Mouse (Mus musculus) layer of hippocampus, adult 18-20 months (tissue): Measurements from ENCODE around the gene Ift81. TPM values are rescaled to one million over a fixed set of nuclear protein-coding genes. Genes with fewer than 3 reads are reported as not detected.

Experiments
- DNase-seq, 2 experiments: peaks; one replicate each; pipeline ENCODE4 v3.0.0; 2022; ENCODE audit warnings: low spot score in 2 of 2
- total RNA-seq, 2 experiments: library from RNA; stranded (reverse); gene quantifications; 2 replicates each; pipeline ENCODE4 v1.2.3; 2021

The Ift81 gene
- total RNA-seq, 2 experiments from 2014 or later, result 40.9 to 46.9 TPM

DNA sequence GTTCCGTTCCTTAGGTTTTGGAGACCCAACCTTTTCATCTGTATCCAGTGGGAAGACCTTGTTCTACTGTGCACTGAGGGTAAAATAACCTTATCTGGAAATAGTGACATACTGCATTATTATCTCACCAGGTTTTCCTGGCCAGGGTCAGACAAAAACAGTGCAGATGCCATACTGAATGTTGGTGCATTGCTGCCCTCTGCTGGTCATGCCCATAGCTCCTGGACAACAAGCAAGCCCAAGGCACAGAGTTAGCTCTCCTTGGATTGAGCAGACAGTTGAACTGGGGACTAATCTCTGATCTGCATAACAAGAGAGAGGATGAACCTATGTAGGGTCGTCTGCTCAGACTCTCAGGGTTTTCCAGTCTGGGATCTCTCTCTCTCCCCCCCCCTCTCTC lies 12.9 kb upstream of the Ift81 start:
- peak; percentile 74 to 96 for DNase-seq

- DNase-seq, result no peak
Observed at GRCm38 (mm10) chr5:122625565-122626252, 11.4 kb upstream of the Ift81 start.

DNA sequence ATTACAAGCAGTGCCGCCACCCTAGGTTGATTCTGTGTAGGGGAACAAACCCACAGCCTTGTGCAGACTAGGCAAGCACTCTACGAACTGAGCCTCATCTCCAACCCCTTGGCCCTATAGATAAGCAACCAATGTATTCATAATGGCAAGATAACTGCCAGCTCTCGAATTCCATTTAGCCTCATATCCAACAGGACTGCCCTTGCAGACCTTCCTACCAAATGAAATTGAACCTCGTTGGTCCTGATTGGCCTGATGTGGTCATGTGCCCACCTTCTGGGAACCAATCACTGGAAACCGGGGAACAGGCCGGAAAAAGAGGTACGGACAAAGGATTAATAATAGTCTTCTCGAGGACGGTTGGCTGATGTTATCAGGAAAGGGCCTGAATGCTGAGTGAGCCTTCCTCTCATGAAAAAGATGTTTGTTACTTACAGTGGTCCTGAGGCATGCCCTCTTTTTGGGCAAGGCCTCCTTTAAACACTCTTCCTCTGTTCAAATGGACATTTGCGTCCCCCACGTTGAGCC lies 10.7 kb upstream of the Ift81 start:
- no peak for DNase-seq

DNA sequence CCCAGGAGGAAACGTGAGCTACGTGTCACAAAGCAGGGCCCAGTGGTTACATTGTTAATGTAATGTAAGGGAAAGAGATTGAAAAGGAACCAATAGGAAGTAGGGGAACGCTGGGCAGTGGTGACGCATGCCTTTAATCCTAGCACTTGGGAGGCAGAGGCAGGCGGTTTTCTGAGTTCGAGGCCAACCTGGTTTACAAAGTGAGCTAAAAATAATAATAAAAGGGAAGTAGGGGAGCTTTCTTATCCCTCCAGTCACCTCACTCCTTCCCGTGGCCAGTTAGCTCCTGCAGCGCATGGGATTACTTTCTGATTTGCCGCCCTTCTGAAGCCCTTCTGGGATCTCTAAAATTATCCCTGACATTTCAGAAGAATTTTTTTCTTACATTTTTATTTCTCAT lies 9.5 kb upstream of the Ift81 start:
- no peak for DNase-seq

DNA sequence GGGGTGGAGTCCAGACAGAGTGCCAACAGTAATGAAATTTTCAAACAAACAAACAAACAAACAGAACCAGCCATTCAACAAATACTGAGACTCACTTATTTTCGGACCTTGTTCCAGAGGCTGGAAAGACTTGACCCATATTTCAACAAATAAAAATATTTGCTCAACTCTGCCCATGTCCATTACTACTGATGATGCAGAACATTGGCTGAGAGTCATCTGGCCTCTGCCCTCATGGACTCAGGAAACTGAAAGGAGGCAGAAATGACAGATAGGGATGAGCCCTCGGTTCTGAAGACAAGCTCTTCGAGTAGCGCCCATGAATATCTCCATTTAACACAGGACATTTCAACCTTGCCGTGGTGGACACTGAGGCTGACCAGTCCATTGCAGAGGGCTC lies 8.2 kb upstream of the Ift81 start:
- no peak for DNase-seq

DNA sequence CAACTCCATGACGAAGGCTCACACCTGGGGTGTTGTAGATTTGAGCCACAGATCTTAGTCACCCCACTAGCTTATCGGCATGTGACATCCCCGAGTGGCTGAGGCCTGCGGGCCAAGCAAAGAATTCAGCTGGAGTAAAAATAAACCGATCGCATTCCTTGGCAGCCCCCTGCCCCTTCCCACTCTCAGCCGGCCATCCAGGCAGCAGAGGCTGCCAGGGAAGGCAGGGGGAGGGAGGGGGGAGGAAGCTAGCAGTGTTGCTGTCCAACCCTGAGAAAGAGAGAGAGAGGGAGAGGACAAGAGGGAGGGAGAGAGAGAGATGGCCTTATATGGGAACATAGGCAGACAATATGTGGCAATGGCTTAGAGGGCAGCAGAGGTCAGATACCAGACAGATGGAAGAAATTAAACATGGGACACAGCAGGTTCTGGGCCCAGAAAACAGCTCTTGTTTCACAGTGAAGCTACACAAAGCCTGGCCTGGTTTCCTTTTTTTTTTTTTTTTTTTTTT lies 7.1 kb upstream of the Ift81 start:
- no peak for DNase-seq

GRCm38 (mm10) chr5:122619686-122620296 lies 5.5 kb upstream of the Ift81 start:
- no peak for DNase-seq

DNA sequence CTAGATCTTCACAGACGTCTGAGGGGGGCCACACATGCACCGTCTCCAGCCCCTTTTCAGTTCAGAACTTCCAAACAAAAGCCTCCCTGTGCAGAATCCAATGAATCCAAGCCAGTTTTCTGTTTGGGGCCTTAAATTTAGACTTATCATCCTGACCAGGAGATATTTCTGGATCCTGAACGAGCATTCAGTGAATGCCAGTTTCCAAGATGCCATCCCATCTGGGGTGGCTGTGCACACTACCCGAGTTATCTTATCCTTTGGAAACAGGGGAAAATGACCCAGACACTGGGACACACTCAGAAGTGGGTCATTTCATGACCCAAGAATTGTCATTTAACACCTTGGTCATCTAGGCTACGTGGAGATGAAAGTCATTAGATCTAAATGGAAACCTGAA lies 3.4 kb upstream of the Ift81 start:
- peak in 1 of 2 experiments; percentile 39 for DNase-seq

GRCm38 (mm10) chr5:122611651-122612050 lies 2.7 kb downstream of the Ift81 start:
- no peak for DNase-seq

GRCm38 (mm10) chr5:122604894-122605293 lies 9.4 kb downstream of the Ift81 start:
- no peak for DNase-seq

DNA sequence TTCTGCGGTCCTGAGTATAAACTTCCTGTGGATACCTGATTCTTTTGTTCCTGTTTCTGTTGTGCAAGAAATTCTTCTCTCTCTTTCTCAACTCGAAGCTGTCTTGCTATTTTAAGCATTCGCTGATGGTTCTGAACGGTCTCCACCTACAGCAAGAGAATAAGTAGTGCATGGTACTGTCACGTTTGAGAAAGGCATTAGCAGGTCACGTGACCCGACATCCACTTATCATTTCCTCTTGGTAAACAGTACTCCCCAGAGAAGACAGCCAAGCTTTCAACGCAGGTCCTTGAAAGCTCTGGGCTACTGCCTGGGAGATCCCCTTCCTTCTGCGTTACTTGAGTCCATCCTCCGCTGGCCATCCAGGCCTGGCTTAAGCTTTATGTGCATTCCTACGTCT lies 12.1 kb downstream of the Ift81 start:
- DNase-seq, result no peak

DNA sequence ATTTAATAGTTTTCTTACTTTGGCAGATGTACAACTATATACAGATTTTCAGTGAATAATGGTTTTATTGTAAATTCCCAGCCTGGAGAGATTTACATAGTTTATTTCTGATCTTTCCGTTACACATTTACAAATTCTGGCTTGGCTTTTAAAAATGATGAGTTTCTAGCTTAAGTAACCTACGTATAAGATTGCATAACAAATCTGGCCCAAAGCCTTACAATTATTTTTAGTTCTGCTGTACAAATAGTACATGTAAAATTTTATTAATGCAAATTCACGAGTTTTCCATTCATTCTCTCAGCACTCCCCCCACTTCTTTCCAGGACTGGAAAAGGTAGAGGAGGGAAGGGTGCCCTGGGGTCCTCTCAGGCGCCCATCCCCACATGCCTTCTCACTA lies 18.8 kb downstream of the Ift81 start:
- peak in 1 of 2 experiments; percentile 64 for DNase-seq

GRCm38 (mm10) chr5:122589891-122590290 lies 24.4 kb downstream of the Ift81 start:
- no peak for DNase-seq

- DNase-seq, result peak; percentile 50 to 77
Observed at GRCm38 (mm10) chr5:122585546-122585945, 28.8 kb downstream of the Ift81 start.

GRCm38 (mm10) chr5:122584093-122584492 lies 30.2 kb downstream of the Ift81 start:
- DNase-seq, result no peak

GRCm38 (mm10) chr5:122576683-122577329 lies 37.5 kb downstream of the Ift81 start:
- DNase-seq, result no peak

DNA sequence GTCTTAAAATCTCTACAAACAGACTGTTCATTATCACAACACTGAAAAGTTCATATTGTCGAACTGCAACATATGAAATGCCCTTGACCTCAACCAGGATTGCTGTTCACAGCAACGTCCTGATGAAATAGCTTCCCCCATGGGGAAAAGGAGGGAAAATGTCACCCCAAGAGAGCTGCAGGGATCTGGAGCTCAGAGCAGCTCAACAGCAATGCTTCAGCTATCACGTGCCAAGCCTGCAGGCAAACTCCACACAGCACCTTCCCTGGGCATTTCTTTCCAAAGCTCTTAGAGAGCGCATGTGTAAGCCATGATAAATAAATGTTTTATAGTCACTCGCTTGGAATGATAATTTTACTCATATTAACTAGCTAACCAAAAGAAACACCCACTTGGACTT lies 42.3 kb downstream of the Ift81 start:
- no peak for DNase-seq

- peak; percentile 66 to 70 for DNase-seq
Observed at GRCm38 (mm10) chr5:122566626-122567025, 47.7 kb downstream of the Ift81 start.

DNA sequence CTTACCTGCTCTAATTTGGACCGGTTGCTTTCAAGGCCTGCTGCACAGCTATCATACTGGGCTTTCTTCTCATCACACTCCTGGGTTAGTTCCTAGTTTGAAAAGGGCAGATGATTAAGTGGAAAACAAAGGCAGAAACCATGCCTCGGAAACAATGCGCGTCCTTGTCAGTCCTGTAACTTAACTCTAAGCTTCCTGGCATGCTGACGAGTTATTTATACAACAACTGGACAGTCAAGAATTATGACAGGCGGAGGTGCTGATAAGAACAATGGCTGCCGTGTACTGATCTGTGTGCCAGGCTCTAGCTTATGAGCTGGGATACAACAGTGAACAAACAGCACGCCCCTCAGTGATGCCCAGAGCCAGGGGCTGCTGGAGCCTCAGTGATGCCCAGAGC lies 53.7 kb downstream of the Ift81 start:
- DNase-seq, result no peak

- DNase-seq, result no peak
Observed at GRCm38 (mm10) chr5:122558127-122558526, 56.2 kb downstream of the Ift81 start.

GRCm38 (mm10) chr5:122555107-122555506 lies 59.2 kb downstream of the Ift81 start:
- DNase-seq, result no peak

DNA sequence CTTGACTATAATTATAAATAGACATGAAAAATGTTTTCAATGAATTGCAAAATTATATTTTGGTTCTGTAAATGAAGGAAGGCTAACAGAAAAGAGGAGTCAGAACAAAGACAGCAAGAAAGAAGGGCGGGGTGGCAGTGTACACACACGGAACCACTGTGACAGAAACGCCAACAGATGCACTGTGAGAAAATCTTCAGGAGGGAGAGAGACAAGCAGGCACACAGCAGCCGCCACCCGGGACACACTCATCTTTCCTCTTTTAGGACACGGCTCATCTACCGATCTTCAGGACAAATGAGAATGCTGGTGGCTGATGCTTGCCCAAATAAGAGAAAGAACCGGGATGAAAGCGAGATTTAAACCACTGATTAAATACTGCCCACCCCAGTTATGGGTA lies 61.7 kb downstream of the Ift81 start:
- no peak for DNase-seq
